13 mouse cellular contexts compared by ENCODE assay signal in the genomic region with DNA sequence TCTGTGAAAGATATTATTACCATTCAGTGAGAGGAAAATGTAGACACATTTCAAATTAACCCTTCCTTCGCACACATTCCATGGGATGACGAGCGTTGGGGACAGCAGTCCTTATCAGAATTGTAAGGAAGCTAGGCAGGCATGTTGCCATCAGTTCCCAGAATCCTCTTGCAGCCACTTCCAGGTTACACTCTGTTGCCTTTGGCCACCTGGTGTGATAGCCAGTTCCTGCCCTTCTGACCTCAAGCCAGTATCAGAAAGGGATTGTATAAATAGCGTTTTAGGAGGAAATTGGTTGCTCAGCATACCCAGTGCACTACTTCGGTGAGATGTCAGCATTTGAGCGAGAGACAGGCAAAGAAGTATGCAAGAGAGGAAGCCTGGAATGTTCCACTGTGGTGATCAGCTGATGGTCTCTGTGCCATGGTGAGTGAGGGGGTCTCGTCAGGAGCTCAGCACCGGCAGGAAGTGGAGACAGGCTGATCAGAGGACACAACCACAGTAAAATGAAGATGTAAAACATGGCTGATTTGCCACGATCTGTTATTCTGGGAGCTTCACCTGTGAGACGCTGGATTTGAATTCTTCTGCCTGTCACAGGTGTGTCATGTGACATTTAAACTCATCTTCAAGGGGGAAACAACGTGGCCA. TPM values are rescaled to one million over a fixed set of nuclear protein-coding genes. Genes with fewer than 3 reads are reported as not detected.
DNase-seq lines count a peak whose midpoint lies in the region; ATAC-seq and TF ChIP-seq lines count a peak whose summit lies in the region.
"Had no signal": no experiment of that assay in that cellular context is flagged by ENCODE, and none has a peak within 500 bp of the region (broad histone marks: within the 10 kb centered on the region; RNA-seq: fewer than 3 reads in every experiment).

No protein-coding gene starts in this region.

- no peak for TF ChIP-seq POLR2A in CH12.LX (IDR thresholded peaks at IDR 0.05; ENCODE audit: low read depth, low read length)

- H3K4me1 ChIP-seq in forebrain, embryonic 12.5 days, result peaks cover 84% of the 10 kb centered on the region
- H3K4me1 ChIP-seq in forebrain, embryonic 10.5 days, result peaks cover 88% of the 10 kb centered on the region
- peaks cover 87% of the 10 kb centered on the region for H3K4me1 ChIP-seq in hindbrain, embryonic 13.5 days (replicated peaks)
- peaks cover 39% of the 10 kb centered on the region for H3K4me1 ChIP-seq in hindbrain, embryonic 16.5 days (ENCODE audit: control insufficient read depth, insufficient read depth, low read depth, low read length)
- peaks cover 14 to 35% of the 10 kb centered on the region in 2 experiments for H3K4me1 ChIP-seq in CH12.LX (ENCODE audit: control insufficient read depth in 1 of 2, insufficient read depth in 2 of 2)
- H3K4me1 ChIP-seq in liver, embryonic 15.5 days (replicated peaks), result peaks cover 56% of the 10 kb centered on the region

- no peak overlapping the region for H3K4me3 ChIP-seq in forebrain, embryonic 12.5 days (replicated peaks)
- H3K4me3 ChIP-seq in forebrain, embryonic 10.5 days, result no peak overlapping the region
- no peak overlapping the region for H3K4me3 ChIP-seq in hindbrain, embryonic 13.5 days
- H3K4me3 ChIP-seq in hindbrain, embryonic 16.5 days (ENCODE audit: low read length), result no peak overlapping the region
- H3K4me3 ChIP-seq in CH12.LX (replicated peaks in 1 of 3; ENCODE audit: low read depth in 2 of 3, low read length in 2 of 3, poor library complexity in 1 of 3), result no peak overlapping the region
- no peak overlapping the region for H3K4me3 ChIP-seq in liver, embryonic 15.5 days (replicated peaks)
- H3K4me3 ChIP-seq in gastrocnemius, adult 2 months, result no peak overlapping the region
- H3K4me3 ChIP-seq: erythroblast, embryonic 14.5 days; hindbrain, embryonic 12.5 days; layer of hippocampus, adult 2 months; midbrain, embryonic 12.5 days had no signal

- H3K9me3 ChIP-seq in forebrain, embryonic 12.5 days, result no peaks in the 10 kb centered on the region
- H3K9me3 ChIP-seq in forebrain, embryonic 10.5 days, result no peaks in the 10 kb centered on the region
- no peaks in the 10 kb centered on the region for H3K9me3 ChIP-seq in hindbrain, embryonic 13.5 days
- no peaks in the 10 kb centered on the region for H3K9me3 ChIP-seq in hindbrain, embryonic 16.5 days (ENCODE audit: control insufficient read depth, low read length)
- H3K9me3 ChIP-seq in CH12.LX (replicated peaks; ENCODE audit: low read length), result no peaks in the 10 kb centered on the region
- no peaks in the 10 kb centered on the region for H3K9me3 ChIP-seq in liver, embryonic 15.5 days (replicated peaks)
- H3K9me3 ChIP-seq: hindbrain, embryonic 12.5 days; midbrain, embryonic 12.5 days had no signal

- no peak overlapping the region for H3K9ac ChIP-seq in forebrain, embryonic 12.5 days
- no peak overlapping the region for H3K9ac ChIP-seq in hindbrain, embryonic 13.5 days
- H3K9ac ChIP-seq in hindbrain, embryonic 16.5 days (ENCODE audit: low read depth, low read length), result no peak overlapping the region
- H3K9ac ChIP-seq in CH12.LX (ENCODE audit: insufficient read depth, low read depth), result no peak overlapping the region
- H3K9ac ChIP-seq in liver, embryonic 15.5 days, result no peak overlapping the region
- H3K9ac ChIP-seq: hindbrain, embryonic 12.5 days; midbrain, embryonic 12.5 days had no signal

- no peaks in the 10 kb centered on the region for H3K27me3 ChIP-seq in forebrain, embryonic 12.5 days
- H3K27me3 ChIP-seq in forebrain, embryonic 10.5 days (ENCODE audit: poor library complexity, severe bottlenecking), result peaks cover 22% of the 10 kb centered on the region
- no peaks in the 10 kb centered on the region for H3K27me3 ChIP-seq in hindbrain, embryonic 13.5 days
- H3K27me3 ChIP-seq in hindbrain, embryonic 16.5 days (replicated peaks; ENCODE audit: control insufficient read depth, insufficient read depth, low read length), result no peaks in the 10 kb centered on the region
- H3K27me3 ChIP-seq in CH12.LX (replicated peaks), result peaks cover 9% of the 10 kb centered on the region
- H3K27me3 ChIP-seq in liver, embryonic 15.5 days, result peaks cover 13% of the 10 kb centered on the region; the same call in 1 of the 2 replicates
- H3K27me3 ChIP-seq: hindbrain, embryonic 12.5 days had no signal

- intact Hi-C loops in gastrocnemius, adult 2 months (cut with DNase I), result loop anchor here (2.0 to 5.0 kb wide), 2 partner anchors 93 to 190 kb away; no protein-coding TSS in a partner anchor

- TF ChIP-seq EP300 in CH12.LX (IDR thresholded peaks at IDR 0.05; ENCODE audit: low read length), result no peak

- in situ Hi-C loops in CH12.LX (cut with MboI; ENCODE audit: low pct_ligation_motif_present, low pct_unique_long_range_greater_than_20kb, low sequenced_read_pairs), result loop anchor here (10.0 kb wide), 1 partner anchor 193 kb away; no protein-coding TSS in a partner anchor

- no peak overlapping the region for H3K4me2 ChIP-seq in forebrain, embryonic 12.5 days
- H3K4me2 ChIP-seq in hindbrain, embryonic 13.5 days, result no peak overlapping the region
- no peak overlapping the region for H3K4me2 ChIP-seq in hindbrain, embryonic 16.5 days (ENCODE audit: low read length)
- H3K4me2 ChIP-seq in CH12.LX (ENCODE audit: insufficient read depth, low read depth, poor library complexity, severe bottlenecking), result no peak overlapping the region
- H3K4me2 ChIP-seq in liver, embryonic 15.5 days, result peak overlapping the region; percentile 11; the same call in 1 of the 2 replicates
- H3K4me2 ChIP-seq: hindbrain, embryonic 12.5 days; midbrain, embryonic 12.5 days had no signal

- dilution Hi-C loops in CH12.LX (cut with MboI; ENCODE audit: extremely low pct_ligation_motif_present, extremely low pct_unique_long_range_greater_than_20kb, low sequenced_read_pairs), result no loop called here

- 76% methylated on average over 11 of the region's 11 CpGs for WGBS in forebrain, embryonic 12.5 days
- WGBS in forebrain, embryonic 10.5 days, result 75% methylated on average over 11 of the region's 11 CpGs
- WGBS in hindbrain, embryonic 13.5 days, result 74% methylated on average over 11 of the region's 11 CpGs
- 73% methylated on average over 11 of the region's 11 CpGs for WGBS in hindbrain, embryonic 16.5 days
- WGBS in liver, embryonic 15.5 days (ENCODE audit: insufficient replicate concordance), result 41% methylated on average over 11 of the region's 11 CpGs

- H3K36me3 ChIP-seq in forebrain, embryonic 12.5 days (replicated peaks), result peaks cover 5% of the 10 kb centered on the region; the same call in 1 of the 2 replicates
- H3K36me3 ChIP-seq in forebrain, embryonic 10.5 days (replicated peaks), result peaks cover 11% of the 10 kb centered on the region
- H3K36me3 ChIP-seq in hindbrain, embryonic 13.5 days, result peaks cover 5% of the 10 kb centered on the region; the same call in 1 of the 2 replicates
- no peaks in the 10 kb centered on the region for H3K36me3 ChIP-seq in hindbrain, embryonic 16.5 days (ENCODE audit: control insufficient read depth, insufficient read depth, low read length)
- H3K36me3 ChIP-seq in CH12.LX (replicated peaks in 1 of 2; ENCODE audit: control insufficient read depth in 1 of 2, insufficient read depth in 1 of 2, low read length in 1 of 2), result no peaks in the 10 kb centered on the region
- no peaks in the 10 kb centered on the region for H3K36me3 ChIP-seq in liver, embryonic 15.5 days (replicated peaks)
- H3K36me3 ChIP-seq: hindbrain, embryonic 12.5 days; midbrain, embryonic 12.5 days had no signal

- no peak for TF ChIP-seq CTCF in CH12.LX (conservative IDR thresholded peaks at IDR 0.05 in 1 of 2, IDR thresholded peaks at IDR 0.05 in 1 of 2; ENCODE audit: low read depth in 2 of 2, low read length in 2 of 2)
- TF ChIP-seq CTCF in gastrocnemius, adult 2 months (IDR thresholded peaks at IDR 0.05), result no peak

- H3K79me2 ChIP-seq in CH12.LX (replicated peaks; ENCODE audit: control insufficient read depth, extremely low read depth, insufficient read depth, poor library complexity, severe bottlenecking), result no peaks in the 10 kb centered on the region

- no peak for DNase-seq in forebrain, embryonic 10.5 days (ENCODE audit: extremely low spot score, low spot score)
- peak; percentile 3 for DNase-seq in CH12.LX (ENCODE audit: extremely low read depth)
- DNase-seq in gastrocnemius, adult 2 months, result no peak
- DNase-seq in urinary bladder, adult 18-20 months (ENCODE audit: low spot score in 2 of 2), result no peak

- 0 out of 2 replicates have a peak overlapping the region, but pooled peaks have one; percentile 25 for H3K27ac ChIP-seq in forebrain, embryonic 12.5 days
- no peak overlapping the region for H3K27ac ChIP-seq in forebrain, embryonic 10.5 days
- H3K27ac ChIP-seq in hindbrain, embryonic 13.5 days, result peak overlapping the region; percentile 23; the same call in 1 of the 2 replicates
- no peak overlapping the region; the same call in 1 of the 2 replicates for H3K27ac ChIP-seq in hindbrain, embryonic 16.5 days (ENCODE audit: low read depth, low read length)
- no peak overlapping the region for H3K27ac ChIP-seq in CH12.LX (ENCODE audit: insufficient read depth, low read depth)
- no peak overlapping the region; the same call in 1 of the 2 replicates for H3K27ac ChIP-seq in liver, embryonic 15.5 days (replicated peaks)
- H3K27ac ChIP-seq in gastrocnemius, adult 2 months, result no peak overlapping the region
- H3K27ac ChIP-seq: hindbrain, embryonic 12.5 days; midbrain, embryonic 12.5 days; stomach, postnatal 0 days had no signal

- no peak for TF ChIP-seq RAD21 in CH12.LX (IDR thresholded peaks at IDR 0.05; ENCODE audit: low read depth, low read length)

- ATAC-seq in forebrain, embryonic 12.5 days (ENCODE audit: low FRiP score), result no peak
- ATAC-seq in hindbrain, embryonic 13.5 days (ENCODE audit: low FRiP score), result no peak
- ATAC-seq in hindbrain, embryonic 16.5 days, result no peak
- no peak for ATAC-seq in liver, embryonic 15.5 days (ENCODE audit: insufficient read depth)

TF ChIP-seq in CH12.LX, 34 proteins besides CTCF, POLR2A, EP300 and RAD21:
- no peak for TF ChIP-seq MYC (IDR thresholded peaks at IDR 0.05; ENCODE audit: low read depth, low read length)

RNA-seq across cellular contexts. Expression of a gene that starts 9.0 kb away (rescaled TPM):
- polyA plus RNA-seq in forebrain, embryonic 12.5 days (2016; fragmentation: Nextera tagmentation; extraction: Ambion mirVana), result 22.3 and 27.7 TPM in 2 replicates
- polyA plus RNA-seq in forebrain, embryonic 10.5 days (2016; fragmentation: Nextera tagmentation; extraction: Ambion mirVana), result 7.1 and 7.3 TPM in 2 replicates
- polyA plus RNA-seq in hindbrain, embryonic 13.5 days (2015; fragmentation: Nextera tagmentation; extraction: Ambion mirVana), result 28.5 and 29.4 TPM in 2 replicates
- 19.1 and 20.4 TPM in 2 replicates for polyA plus RNA-seq in hindbrain, embryonic 16.5 days (2015; fragmentation: Nextera tagmentation; extraction: Ambion mirVana)
- total RNA-seq in CH12.LX (2012; rRNA removed), result 0.29 TPM in 1 of 2 replicates, not detected in the other
- 0.03 TPM in 1 of 2 replicates, not detected in the other for total RNA-seq in CH12.LX (2014; rRNA removed)
- 0.11 and 0.27 TPM in 2 replicates for polyA plus RNA-seq in CH12.LX (2012; ENCODE audit: insufficient read length, low read depth)
- 1.5 and 1.6 TPM in 2 replicates for polyA plus RNA-seq in liver, embryonic 15.5 days (2015; fragmentation: Nextera tagmentation; extraction: Ambion mirVana)
- total RNA-seq in gastrocnemius, adult 2 months (2021), result 1 to 10 TPM; 2.3 to 4.3 TPM

Comparison
In these comparisons a context has a peak if more than half of its experiments do, and no peak if none do; other contexts are left out.
1. H3K27ac ChIP-seq: peak in forebrain, embryonic 12.5 days (single experiment) and hindbrain, embryonic 13.5 days (single experiment); none in forebrain, embryonic 10.5 days (single experiment), hindbrain, embryonic 16.5 days (single experiment), CH12.LX (single experiment), liver, embryonic 15.5 days (single experiment) and gastrocnemius, adult 2 months (single experiment).